Mouse (Mus musculus) embryonic facial prominence, embryonic 14.5 days (tissue): ENCODE data around the gene Ldlrap1. TPM values are rescaled to one million over a fixed set of nuclear protein-coding genes. Genes with fewer than 3 reads are reported as not detected.

Experiments used
- ATAC-seq: fragments of 200-750 bp; cut with Nextera tagmentation; 2 replicates; pipeline ENCODE4 v1.8.0; 2017; ENCODE audit warnings: low read depth, moderate number of reproducible peaks, moderate TSS enrichment
- DNase-seq: peaks from one replicate; pipeline ENCODE4 v3.0.0-alpha.2; 2015; ENCODE audit warnings: low spot score
- H3K27ac ChIP-seq: fragments of 300-500 bp; sonication (generic); replicated peaks from 2 replicates; pipeline ENCODE4 v1.5.1; 2014; ENCODE audit warnings: low read depth, mild to moderate bottlenecking, low read length, moderate library complexity
- H3K27me3 ChIP-seq: fragments of 300-500 bp; sonication (generic); replicated peaks from 2 replicates; pipeline ENCODE4 v1.6.1; 2014; ENCODE audit warnings: low read length; ENCODE audit not compliant: control insufficient read depth, insufficient read depth
- H3K36me3 ChIP-seq: fragments of 300-500 bp; sonication (generic); 2 replicates; pipeline ENCODE4 v1.6.1; 2014; ENCODE audit warnings: low read length, mixed read lengths; ENCODE audit not compliant: control insufficient read depth, insufficient read depth
- H3K4me1 ChIP-seq: fragments of 300-500 bp; sonication (generic); 2 replicates; pipeline ENCODE4 v1.6.1; 2014; ENCODE audit warnings: antibody characterized with exemption, low read length; ENCODE audit not compliant: control insufficient read depth, insufficient read depth
- H3K4me2 ChIP-seq: fragments of 300-500 bp; sonication (generic); 2 replicates; pipeline ENCODE4 v1.6.1; 2014; ENCODE audit warnings: low read depth, mild to moderate bottlenecking, low read length, moderate library complexity, mixed read lengths
- H3K4me3 ChIP-seq: fragments of 300-500 bp; sonication (generic); 2 replicates; pipeline ENCODE4 v1.5.1; 2014; ENCODE audit warnings: low read depth, mild to moderate bottlenecking, low read length
- H3K9ac ChIP-seq: fragments of 300-500 bp; sonication (generic); 2 replicates; pipeline ENCODE4 v1.6.1; 2014; ENCODE audit warnings: low read depth, mild to moderate bottlenecking, low read length, moderate library complexity, mixed read lengths
- H3K9me3 ChIP-seq: fragments of 300-500 bp; sonication (generic); 2 replicates; pipeline ENCODE4 v1.6.1; 2016; ENCODE audit warnings: low read length; ENCODE audit not compliant: control insufficient read depth
- WGBS: fragments of 180-500 bp; shearing (Covaris S2); extraction: QIAGEN DNeasy Blood & Tissue Kit; methylation state at CpG from one replicate; pipeline ENCODE4 v1.1.7; 2014; 5-methylcytosine and 5-hydroxymethylcytosine counted together
- polyA plus RNA-seq: library from polyadenylated mRNA; unstranded; fragments of >200 nt; fragmentation: Nextera tagmentation; extraction: Ambion mirVana; gene quantifications from 2 replicates; pipeline ENCODE4 v1.2.1, GENCODE M21; 2014

Gene Ldlrap1
- polyA plus RNA-seq, 1 experiment from 2014 or later = 22.9 TPM

- no peak for ATAC-seq
- H3K9me3 ChIP-seq = no peaks in the 10 kb centered on the region
- no peak for DNase-seq
- 0 out of 2 replicates have a peak, but pooled peaks cover 4% of the 10 kb centered on the region for H3K4me1 ChIP-seq
- no peaks in the 10 kb centered on the region for H3K27me3 ChIP-seq
- no peak overlapping the region for H3K27ac ChIP-seq
- H3K4me2 ChIP-seq = no peak overlapping the region
- no peaks in the 10 kb centered on the region for H3K36me3 ChIP-seq
- H3K9ac ChIP-seq = no peak overlapping the region
- 84% methylated on average over 7 of the region's 7 CpGs for WGBS
- H3K4me3 ChIP-seq = no peak overlapping the region
These were observed 8.3 kb downstream of the Ldlrap1 start for GRCm38 (mm10) chr4:134759564-134759963.

GRCm38 (mm10) chr4:134758922-134759321 lies 8.9 kb downstream of the Ldlrap1 start:
- 0 out of 2 replicates have a peak, but pooled peaks cover 4% of the 10 kb centered on the region for H3K4me1 ChIP-seq
- 86% methylated on average over 14 of the region's 14 CpGs for WGBS

GRCm38 (mm10) chr4:134758367-134758766 lies 9.5 kb downstream of the Ldlrap1 start:
- no peaks in the 10 kb centered on the region for H3K9me3 ChIP-seq
- H3K27me3 ChIP-seq = no peaks in the 10 kb centered on the region
- H3K9ac ChIP-seq = no peak overlapping the region
- no peak overlapping the region for H3K4me3 ChIP-seq
- H3K4me1 ChIP-seq = 0 out of 2 replicates have a peak, but pooled peaks cover 4% of the 10 kb centered on the region
- WGBS = 84% methylated on average over 4 of the region's 4 CpGs
- H3K4me2 ChIP-seq = no peak overlapping the region
- DNase-seq (no peak), ATAC-seq (no peak)
- H3K36me3 ChIP-seq = no peaks in the 10 kb centered on the region
- H3K27ac ChIP-seq = no peak overlapping the region

More at GRCm38 (mm10) chr4:134758922-134759321, 8.9 kb downstream of the Ldlrap1 start:
- Histone ChIP-seq H3K27ac (no peak overlapping the region), H3K4me3 (no peak overlapping the region), H3K36me3 (no peaks in the 10 kb centered on the region), H3K4me2 (no peak overlapping the region), H3K9me3 (no peaks in the 10 kb centered on the region), H3K27me3 (no peaks in the 10 kb centered on the region), H3K9ac (no peak overlapping the region)
- DNase-seq (no peak), ATAC-seq (no peak)

- no peak for DNase-seq
- Histone ChIP-seq H3K9me3 (no peaks in the 10 kb centered on the region), H3K4me3 (no peak overlapping the region), H3K27me3 (no peaks in the 10 kb centered on the region), H3K4me1 (peaks cover 5% of the 10 kb centered on the region; the same call in 1 of the 2 replicates), H3K27ac (no peak overlapping the region), H3K9ac (no peak overlapping the region), H3K36me3 (0 out of 2 replicates have a peak, but pooled peaks cover 3% of the 10 kb centered on the region), H3K4me2 (no peak overlapping the region)
- WGBS = 69% methylated on average over 7 of the region's 7 CpGs
- no peak for ATAC-seq
These were observed 10.9 kb downstream of the Ldlrap1 start for GRCm38 (mm10) chr4:134756953-134757352.

GRCm38 (mm10) chr4:134754941-134755340 lies 12.9 kb downstream of the Ldlrap1 start:
- Histone ChIP-seq H3K4me2 (no peak overlapping the region), H3K4me3 (no peak overlapping the region), H3K9me3 (no peaks in the 10 kb centered on the region), H3K36me3 (0 out of 2 replicates have a peak, but pooled peaks cover 3% of the 10 kb centered on the region), H3K9ac (no peak overlapping the region), H3K27me3 (no peaks in the 10 kb centered on the region), H3K4me1 (peaks cover 18% of the 10 kb centered on the region), H3K27ac (no peak overlapping the region)
- DNase-seq (no peak), ATAC-seq (no peak)
- 79% methylated on average over 13 of the region's 13 CpGs for WGBS

GRCm38 (mm10) chr4:134754371-134754770 lies 13.5 kb downstream of the Ldlrap1 start:
- DNase-seq (no peak), ATAC-seq (no peak)
- peaks cover 9% of the 10 kb centered on the region; the same call in 1 of the 2 replicates for H3K36me3 ChIP-seq
- no peaks in the 10 kb centered on the region for H3K27me3 ChIP-seq
- WGBS = 48% methylated on average over 10 of the region's 10 CpGs
- H3K4me1 ChIP-seq = peaks cover 17% of the 10 kb centered on the region
- no peaks in the 10 kb centered on the region for H3K9me3 ChIP-seq
- H3K9ac ChIP-seq = no peak overlapping the region
- no peak overlapping the region for H3K4me3 ChIP-seq
- H3K27ac ChIP-seq = no peak overlapping the region
- H3K4me2 ChIP-seq = no peak overlapping the region

GRCm38 (mm10) chr4:134753516-134754261 lies 14.1 kb downstream of the Ldlrap1 start:
- DNase-seq (no peak), ATAC-seq (no peak)
- Histone ChIP-seq H3K9me3 (no peaks in the 10 kb centered on the region), H3K27me3 (no peaks in the 10 kb centered on the region), H3K4me1 (peaks cover 17% of the 10 kb centered on the region), H3K9ac (no peak overlapping the region), H3K4me2 (no peak overlapping the region), H3K36me3 (peaks cover 16% of the 10 kb centered on the region), H3K27ac (no peak overlapping the region), H3K4me3 (no peak overlapping the region)
- WGBS = 48% methylated on average over 17 of the region's 17 CpGs

GRCm38 (mm10) chr4:134752911-134753426 lies 14.9 kb downstream of the Ldlrap1 start:
- Histone ChIP-seq H3K4me3 (no peak overlapping the region), H3K36me3 (peaks cover 23% of the 10 kb centered on the region), H3K9me3 (no peaks in the 10 kb centered on the region), H3K4me1 (peaks cover 17% of the 10 kb centered on the region), H3K27ac (no peak overlapping the region), H3K27me3 (no peaks in the 10 kb centered on the region), H3K4me2 (no peak overlapping the region), H3K9ac (no peak overlapping the region)
- ATAC-seq = no peak
- 69% methylated on average over 11 of the region's 11 CpGs for WGBS
- no peak for DNase-seq
